Mouse (Mus musculus): Measurements from ENCODE around the gene Tnip3.

Gene Tnip3

GRCm38 (mm10) chr6:65646408-65646807 is 121.3 kb downstream of the Tnip3 start:
- no peak for DNase-seq (ENCODE audit: low read depth, low spot score)

DNA sequence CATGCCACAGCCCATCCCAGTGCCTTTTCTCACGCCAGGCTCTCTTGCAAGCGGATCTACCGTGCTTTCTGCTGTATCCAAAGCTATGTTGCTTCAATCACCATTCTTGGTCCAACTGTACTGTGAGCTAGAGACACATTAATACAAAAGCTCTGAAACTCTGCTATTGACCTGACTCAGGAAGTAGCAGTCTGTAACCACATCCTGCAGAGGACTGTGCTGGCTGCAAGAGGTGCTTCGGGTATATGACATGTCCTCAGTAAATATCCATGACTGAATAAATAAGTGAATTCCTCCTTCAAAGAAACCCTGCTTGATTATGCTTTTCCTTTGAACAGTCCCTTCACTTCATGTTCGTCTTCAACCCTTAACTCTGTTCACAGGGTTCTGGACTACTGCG is 122.6 kb downstream of the Tnip3 start:
- no peak for DNase-seq (ENCODE audit: low read depth, low spot score)

GRCm38 (mm10) chr6:65651376-65651775 is 126.3 kb downstream of the Tnip3 start:
- DNase-seq (ENCODE audit: low read depth, low spot score): peak; percentile 49

DNA sequence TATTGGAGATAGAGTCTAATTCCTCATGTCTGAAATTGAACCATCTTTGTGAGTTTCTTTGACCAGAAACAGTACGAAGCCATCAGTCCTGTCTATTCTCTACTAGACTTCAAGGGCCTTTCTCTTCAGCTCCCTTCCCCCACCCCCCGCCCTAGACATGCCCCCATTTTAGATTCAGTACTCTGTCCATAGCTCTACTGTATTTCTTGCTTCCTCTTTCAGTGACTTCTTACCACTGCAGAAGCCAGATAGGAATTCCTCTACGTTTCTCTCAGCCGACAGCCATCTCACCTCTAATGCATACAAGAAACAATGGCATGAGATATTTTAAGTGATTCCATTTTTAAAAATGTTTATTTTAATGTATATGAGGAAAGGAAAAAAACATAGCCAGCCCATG is 136.2 kb downstream of the Tnip3 start:
- no peak for DNase-seq (ENCODE audit: low read depth, low spot score)

GRCm38 (mm10) chr6:65662050-65662449 is 136.9 kb downstream of the Tnip3 start:
- DNase-seq (ENCODE audit: low read depth, low spot score): no peak

DNA sequence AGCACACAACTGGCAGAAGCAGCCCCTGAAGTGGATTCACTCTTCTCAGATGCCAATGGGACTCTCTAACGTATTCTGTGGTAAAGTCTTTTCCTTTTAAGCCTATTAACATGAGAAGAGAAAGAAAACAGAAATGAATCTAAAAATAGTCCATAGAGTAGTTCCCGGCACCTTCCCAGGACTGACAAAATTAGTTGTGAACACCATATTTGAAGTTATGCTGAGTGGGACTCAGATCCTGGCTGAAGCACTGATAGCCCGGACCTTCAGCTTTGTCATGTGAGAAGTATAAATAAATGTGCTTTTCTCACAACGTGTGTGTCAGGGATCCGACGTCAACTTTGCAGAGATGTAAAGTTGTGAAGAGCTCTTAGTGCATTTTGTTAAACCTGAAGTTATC is 138.9 kb downstream of the Tnip3 start:
- DNase-seq (ENCODE audit: low read depth, low spot score): no peak

- DNase-seq (ENCODE audit: low read depth, low spot score): no peak
Observed at GRCm38 (mm10) chr6:65666295-65666694, 141.2 kb downstream of the Tnip3 start.

- DNase-seq (ENCODE audit: low read depth, low spot score): peak; percentile 5
Observed at GRCm38 (mm10) chr6:65669971-65670370, 144.9 kb downstream of the Tnip3 start.

DNA sequence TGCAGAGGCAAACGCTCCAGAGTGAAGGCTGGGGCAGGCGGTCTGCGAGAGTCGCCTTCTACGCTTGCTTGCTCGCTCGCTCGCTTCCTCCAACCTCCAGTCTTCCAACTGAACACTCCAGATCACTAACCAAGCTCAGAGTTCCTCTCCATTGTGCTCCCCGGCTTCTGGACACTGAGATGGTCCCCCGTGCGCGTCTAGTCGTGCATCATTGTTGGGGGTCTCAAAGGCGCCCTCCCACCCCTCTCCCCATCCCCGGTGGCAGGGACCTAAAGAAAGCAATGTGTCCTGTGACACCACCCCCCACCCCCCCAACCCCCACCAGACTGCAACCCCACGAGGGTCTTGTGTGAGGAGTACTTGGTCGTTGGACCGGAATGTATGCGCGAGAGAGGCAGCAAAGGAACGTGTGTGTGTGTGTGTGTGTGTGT is 145.9 kb downstream of the Tnip3 start:
- DNase-seq (ENCODE audit: low read depth, low spot score): peak; percentile 9

- peak; percentile 68 for DNase-seq (ENCODE audit: low read depth, low spot score)
Observed at GRCm38 (mm10) chr6:65671451-65671850, 146.3 kb downstream of the Tnip3 start, which contains the start of gene Ndnf. Gene Ndnf (plus strand): TSS chr6:65671590.

- DNase-seq (ENCODE audit: low read depth, low spot score): peak; percentile 17
Observed at GRCm38 (mm10) chr6:65672131-65673031, 147.3 kb downstream of the Tnip3 start.

Measured in brain, adult 2 months (tissue).